Mouse (Mus musculus) T-cell, adult 66 days (primary cell): Measurements from ENCODE around the gene Fam49a. TPM values are rescaled to one million over a fixed set of nuclear protein-coding genes. Genes with fewer than 3 reads are reported as not detected.

ENCODE experiments used
- total RNA-seq, 2 experiments: library from RNA; stranded (reverse); gene quantifications; 3 replicates in 1 of 2; 4 replicates in 1 of 2; pipeline ENCODE4 v1.2.4; 2023

Gene Fam49a
- total RNA-seq, result 10 to 100 TPM; 58.4 to 67.4 TPM

DNA sequence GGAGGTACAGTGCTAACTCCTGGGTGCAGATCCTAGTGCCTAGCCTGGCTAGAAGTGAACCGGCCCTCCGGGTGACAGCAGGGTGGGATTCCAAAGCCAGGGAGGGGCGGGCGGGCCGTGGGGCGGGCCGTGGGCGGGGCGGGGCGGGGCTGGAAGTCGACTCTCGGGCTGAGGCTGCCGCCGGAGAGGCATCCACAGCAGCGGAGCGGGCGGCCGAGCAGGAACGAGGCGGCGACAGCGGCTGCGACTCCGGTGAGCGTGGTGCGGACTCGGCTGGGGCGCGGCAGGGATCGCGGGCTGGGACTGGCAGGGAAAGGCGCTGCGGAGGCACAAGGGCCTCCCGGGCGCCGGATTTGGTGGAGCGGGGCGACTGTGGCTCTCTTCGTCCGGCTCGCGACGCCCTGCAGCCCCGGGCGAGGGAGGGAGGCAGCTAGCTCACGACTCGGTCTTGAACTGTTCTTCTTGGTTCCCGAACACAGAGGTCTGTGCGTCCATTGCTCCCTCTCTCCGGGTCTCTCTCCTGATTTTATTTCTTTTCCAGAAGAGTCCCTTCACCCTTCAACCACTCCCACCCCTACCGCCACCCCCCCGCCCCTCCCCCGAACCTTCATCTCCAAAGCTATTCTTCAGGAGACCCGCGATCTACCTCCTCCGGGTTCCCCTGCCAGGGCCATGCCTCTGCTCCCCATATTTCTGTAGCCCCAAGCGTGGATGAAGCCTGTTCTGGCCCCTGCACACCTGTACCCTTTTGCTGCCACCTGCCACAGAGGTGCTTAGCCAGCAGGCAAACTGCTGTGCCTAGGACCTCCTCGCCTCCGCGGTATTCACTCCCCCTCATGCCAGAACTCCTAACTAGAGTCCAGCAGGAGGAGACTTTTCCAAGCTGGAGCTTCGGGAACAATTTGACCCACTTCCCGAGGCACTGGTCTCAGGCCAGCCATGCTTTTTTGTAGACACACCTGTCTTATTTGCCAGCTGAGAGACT is at the start of gene Fam49a:
TSS of gene Fam49a (plus strand) at position 153 of the 985 bp plus-strand sequence.

